17 mouse cellular contexts compared by ENCODE assay signal in genomic region chr16:66900664-66901063, GRCm38 (mm10).
DNase-seq lines count a peak whose midpoint lies in the region; ATAC-seq lines count a peak whose summit lies in the region.
"Had no signal": no experiment of that assay in that cellular context is flagged by ENCODE, and none has a peak within 500 bp of the region (broad histone marks: within the 10 kb centered on the region; RNA-seq: fewer than 3 reads in every experiment).

No protein-coding gene starts in this region.

- H3K4me3 ChIP-seq in hindbrain, embryonic 11.5 days (ENCODE audit: low read depth, low read length), result no peak overlapping the region
- H3K4me3 ChIP-seq in hindbrain, embryonic 10.5 days, result no peak overlapping the region
- no peak overlapping the region for H3K4me3 ChIP-seq in intestine, embryonic 16.5 days (ENCODE audit: low read length)
- H3K4me3 ChIP-seq: limb, embryonic 10.5 days; liver, embryonic 13.5 days; stomach, embryonic 15.5 days had no signal

- ATAC-seq in hindbrain, embryonic 11.5 days (ENCODE audit: low FRiP score), result 0 out of 2 replicates have a peak, but pooled peaks have one; percentile 56
- ATAC-seq in intestine, embryonic 16.5 days, result peak; percentile 48; the same call in 1 of the 2 replicates
- no peak for ATAC-seq in erythroid progenitor cell, adult 5-6 weeks (replicated peaks; ENCODE audit: low FRiP score, poor library complexity, severe bottlenecking)
- ATAC-seq: activated CD4-positive, CD25-positive, alpha-beta regulatory T cell, adult 4 months had no signal

- H3K27me3 ChIP-seq in hindbrain, embryonic 11.5 days (ENCODE audit: control insufficient read depth, insufficient read depth, low read length), result no peaks in the 10 kb centered on the region
- no peaks in the 10 kb centered on the region for H3K27me3 ChIP-seq in hindbrain, embryonic 10.5 days (ENCODE audit: insufficient read depth, poor library complexity, severe bottlenecking)
- no peaks in the 10 kb centered on the region for H3K27me3 ChIP-seq in intestine, embryonic 16.5 days (replicated peaks; ENCODE audit: control insufficient read depth, insufficient read depth, low read length)
- H3K27me3 ChIP-seq: CH12.LX; liver, embryonic 13.5 days; stomach, embryonic 15.5 days had no signal

- DNase-seq in hindbrain, embryonic 11.5 days (ENCODE audit: low spot score), result peak; percentile 28
- DNase-seq in hindbrain, embryonic 10.5 days (ENCODE audit: low spot score), result no peak
- peak; percentile 94 for DNase-seq in 416B (ENCODE audit: low read depth)
- DNase-seq in brain, adult 2 months (ENCODE audit: low read depth, low spot score), result peak; percentile 44
- no peak for DNase-seq in adrenal gland, postnatal 36 days
- DNase-seq: cerebellum, postnatal 25 days; heart, adult 18-20 months; heart, postnatal 10 days; kidney, adult 18-20 months; kidney, postnatal 25 days; liver, embryonic 13.5 days had no signal

- H3K4me1 ChIP-seq in hindbrain, embryonic 11.5 days (replicated peaks; ENCODE audit: control insufficient read depth, insufficient read depth, low read length), result no peaks in the 10 kb centered on the region
- no peaks in the 10 kb centered on the region for H3K4me1 ChIP-seq in hindbrain, embryonic 10.5 days (replicated peaks)
- H3K4me1 ChIP-seq in intestine, embryonic 16.5 days (ENCODE audit: control insufficient read depth, insufficient read depth, low read length), result no peaks in the 10 kb centered on the region
- H3K4me1 ChIP-seq: limb, embryonic 10.5 days; liver, embryonic 13.5 days; stomach, embryonic 15.5 days had no signal

- no peak overlapping the region for H3K9ac ChIP-seq in hindbrain, embryonic 11.5 days (ENCODE audit: low read depth, low read length)
- H3K9ac ChIP-seq in intestine, embryonic 16.5 days (ENCODE audit: low read depth, low read length), result no peak overlapping the region
- H3K9ac ChIP-seq: liver, embryonic 13.5 days; stomach, embryonic 15.5 days had no signal

- no peaks in the 10 kb centered on the region for H3K9me3 ChIP-seq in hindbrain, embryonic 11.5 days (ENCODE audit: control insufficient read depth, low read length)
- H3K9me3 ChIP-seq in hindbrain, embryonic 10.5 days, result no peaks in the 10 kb centered on the region
- no peaks in the 10 kb centered on the region for H3K9me3 ChIP-seq in intestine, embryonic 16.5 days (ENCODE audit: control insufficient read depth, low read length)
- H3K9me3 ChIP-seq: limb, embryonic 10.5 days; liver, embryonic 13.5 days; stomach, embryonic 15.5 days had no signal

- WGBS in hindbrain, embryonic 11.5 days, result 58% methylated on average over 4 of the region's 4 CpGs
- whole genome bisulfite sequencing in hindbrain, embryonic 10.5 days, result 71% methylated on average over 4 of the region's 4 CpGs
- WGBS in intestine, embryonic 16.5 days, result 54% methylated on average over 4 of the region's 4 CpGs

- H3K4me2 ChIP-seq in hindbrain, embryonic 11.5 days (replicated peaks; ENCODE audit: low read depth, low read length), result no peak overlapping the region
- no peak overlapping the region for H3K4me2 ChIP-seq in intestine, embryonic 16.5 days (ENCODE audit: low read depth, low read length)
- H3K4me2 ChIP-seq: liver, embryonic 13.5 days; stomach, embryonic 15.5 days had no signal

- no peaks in the 10 kb centered on the region for H3K36me3 ChIP-seq in hindbrain, embryonic 11.5 days (ENCODE audit: control insufficient read depth, insufficient read depth, low read length)
- no peaks in the 10 kb centered on the region for H3K36me3 ChIP-seq in hindbrain, embryonic 10.5 days
- no peaks in the 10 kb centered on the region for H3K36me3 ChIP-seq in intestine, embryonic 16.5 days (ENCODE audit: control insufficient read depth, insufficient read depth, low read length)
- H3K36me3 ChIP-seq: limb, embryonic 10.5 days; liver, embryonic 13.5 days; stomach, embryonic 15.5 days had no signal

- H3K27ac ChIP-seq in hindbrain, embryonic 11.5 days (ENCODE audit: low read depth, low read length), result no peak overlapping the region
- H3K27ac ChIP-seq in hindbrain, embryonic 10.5 days, result no peak overlapping the region
- H3K27ac ChIP-seq in intestine, embryonic 16.5 days (ENCODE audit: low read length), result no peak overlapping the region
- H3K27ac ChIP-seq: limb, embryonic 10.5 days; liver, embryonic 13.5 days; stomach, embryonic 15.5 days had no signal

Comparison
In these comparisons a context has a peak if more than half of its experiments do, and no peak if none do; other contexts are left out.
1. DNase-seq: peak in hindbrain, embryonic 11.5 days (single experiment), 416B (single experiment) and brain, adult 2 months (single experiment); none in hindbrain, embryonic 10.5 days (single experiment) and adrenal gland, postnatal 36 days (0 of 2).